Mouse (Mus musculus) frontal cortex, adult 2 months (tissue): ENCODE measurements at regions not wholly inside any gene's neighbourhood (a gene's known extent, or its start where the extent isn't known, plus 50 kb on each side); places are given as distances from the start of the nearest gene placed in this dataset.
"Not testable (repeated sequence)": the region's sequence is repeated elsewhere in the genome, so short reads cannot be mapped to it uniquely, and the experiment has no call there.

ENCODE experiments used
- DNase-seq, 2 experiments: peaks; one replicate each; pipeline ENCODE4 v3.0.0; 2022; ENCODE audit warnings: low spot score in 1 of 2; ENCODE audit errors: extremely low spot score in 1 of 2

DNA sequence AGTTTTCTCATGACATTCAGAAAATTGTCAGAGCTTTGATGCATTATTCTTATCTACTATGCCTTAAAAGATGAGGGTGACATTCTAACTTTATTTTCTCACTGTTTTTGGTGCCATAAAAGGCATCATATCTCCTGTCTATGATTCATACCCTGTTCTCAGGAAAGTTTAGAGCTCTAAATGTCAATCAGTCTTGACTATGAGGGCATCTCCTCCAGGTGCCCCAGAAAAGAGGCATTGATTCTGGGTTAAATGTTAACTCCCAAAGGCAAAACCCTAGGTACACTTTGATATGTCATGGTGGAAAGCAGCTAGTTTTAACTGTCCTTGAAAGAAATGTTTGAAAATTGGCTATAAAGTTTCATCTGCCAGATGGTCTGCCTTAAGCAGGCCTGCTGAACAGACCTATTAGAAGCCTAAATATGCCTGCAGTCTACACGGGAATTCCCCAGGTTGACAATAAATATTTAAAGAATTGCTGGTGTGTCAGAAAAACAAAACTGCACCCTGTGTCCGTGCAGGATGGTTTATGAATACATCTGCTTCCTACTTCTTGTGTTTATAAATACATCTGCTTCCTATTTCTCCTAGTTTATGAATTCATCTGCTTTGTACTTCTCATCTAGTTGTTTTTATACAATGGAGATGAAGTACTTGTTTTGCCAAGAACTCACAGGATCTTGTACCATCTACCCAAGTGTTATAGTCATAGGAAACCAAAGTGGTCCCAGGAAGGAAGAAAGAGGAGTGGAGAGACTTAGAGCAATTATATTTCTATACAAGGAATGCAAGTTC, 172.3 kb downstream of the Snca start:
- no peak for DNase-seq

DNA sequence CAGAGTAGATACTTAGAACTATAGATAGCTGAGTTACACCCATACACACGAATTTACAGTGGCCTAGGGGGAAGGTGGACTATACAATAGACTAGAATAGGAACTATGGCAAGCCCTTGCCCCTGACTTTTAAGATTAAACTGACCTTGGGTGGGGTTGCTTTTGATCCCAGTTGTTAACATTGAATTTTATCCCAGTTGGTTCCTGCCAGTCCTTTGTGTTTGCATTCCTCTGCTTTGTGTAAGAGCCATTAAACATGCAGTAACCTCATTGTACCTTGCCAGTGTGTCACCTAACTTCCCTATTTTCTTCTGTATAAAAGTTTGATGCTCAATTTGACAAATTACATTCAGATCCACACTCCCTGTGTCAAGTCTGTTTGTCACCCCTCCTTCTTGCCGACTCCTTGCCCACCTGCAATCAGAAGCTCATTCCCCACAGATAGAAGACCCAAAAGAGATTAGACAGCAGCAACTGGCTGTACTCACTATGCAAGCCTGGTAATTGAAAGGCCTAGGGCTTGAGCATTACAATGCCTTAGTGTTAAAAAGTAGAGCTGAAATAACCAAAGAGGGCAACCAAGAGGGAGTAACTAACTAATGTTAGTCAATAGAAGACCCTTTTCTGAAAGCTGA, 182.6 kb downstream of the Snca start:
- DNase-seq = not testable (repeated sequence)

DNA sequence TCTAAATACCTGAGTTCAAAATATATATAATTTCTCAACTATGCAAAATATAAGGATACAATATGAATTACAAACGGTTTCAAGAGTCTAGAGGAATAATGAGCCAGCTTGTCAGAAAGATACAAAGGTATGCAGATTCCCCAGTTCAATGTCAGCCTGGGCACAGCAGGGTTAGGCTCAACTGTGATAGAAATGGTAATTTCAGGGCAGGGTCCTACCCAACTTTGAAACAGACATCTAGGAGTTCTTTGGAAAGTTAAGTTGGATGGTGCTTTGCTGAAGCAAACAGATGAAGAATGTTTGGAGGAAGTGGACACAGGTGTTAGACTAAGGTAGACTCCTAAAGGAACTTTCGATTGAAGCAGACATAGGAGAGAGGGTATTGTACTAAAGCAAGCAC, 187.4 kb downstream of the Snca start:
- no peak for DNase-seq

DNA sequence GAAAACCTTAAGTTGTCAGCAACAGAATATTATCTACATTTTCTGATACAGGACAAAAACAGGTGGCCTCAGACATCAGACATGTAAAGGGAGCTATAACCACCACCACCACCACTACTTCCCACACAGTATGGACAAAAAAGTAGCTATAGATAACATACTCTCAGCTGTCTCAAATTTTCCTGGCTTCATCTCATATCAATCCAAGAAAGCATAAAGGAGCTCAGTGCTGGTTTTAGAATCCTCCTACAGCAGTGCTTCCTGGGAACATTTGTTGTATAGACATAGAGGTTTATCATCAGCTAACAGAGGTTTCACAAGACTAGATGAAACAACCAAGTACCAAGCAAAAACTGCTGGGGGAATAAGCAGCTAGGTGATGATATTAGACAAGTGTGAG, 213.3 kb downstream of the Snca start:
- peak; percentile 2 to 23 for DNase-seq

DNA sequence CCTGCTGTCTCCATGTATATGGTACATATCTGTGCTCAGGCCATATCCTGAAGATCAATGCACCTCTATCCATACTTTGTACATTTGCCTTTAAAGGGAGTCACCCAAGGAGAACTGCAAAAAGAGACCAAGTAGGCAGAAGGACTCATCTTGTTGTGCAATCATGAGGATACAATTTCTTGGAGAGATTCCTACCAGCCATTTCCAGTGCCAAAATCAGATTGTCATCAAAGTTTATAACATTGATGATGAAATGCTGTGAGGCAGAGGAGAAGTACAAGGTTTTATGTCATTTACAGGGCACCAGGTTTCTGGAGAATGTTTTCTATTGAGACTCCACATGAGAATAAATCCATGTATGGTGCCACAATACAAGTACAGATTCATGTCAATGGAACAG, 229.5 kb downstream of the Snca start:
- DNase-seq = no peak

DNA sequence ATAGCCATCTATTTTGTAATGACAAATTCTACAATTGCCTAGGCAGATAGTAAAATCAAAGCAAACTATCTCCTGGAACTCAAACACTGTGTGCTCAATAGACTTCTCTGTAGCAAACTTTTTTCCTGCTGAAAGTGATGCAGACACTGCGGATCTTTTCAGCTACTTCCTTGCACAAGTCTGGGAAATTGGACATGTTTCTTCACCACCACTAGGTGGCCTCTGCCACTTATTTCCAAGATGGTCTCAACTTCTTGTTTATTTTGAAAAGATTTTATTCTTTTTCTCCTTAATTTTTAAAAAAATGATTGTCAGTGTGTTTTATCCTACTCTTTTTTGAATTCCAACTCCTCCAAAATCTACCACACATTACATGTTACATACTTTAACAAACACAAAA, 265.4 kb downstream of the Snca start:
- DNase-seq = peak in 1 of 2 experiments; percentile 21

DNA sequence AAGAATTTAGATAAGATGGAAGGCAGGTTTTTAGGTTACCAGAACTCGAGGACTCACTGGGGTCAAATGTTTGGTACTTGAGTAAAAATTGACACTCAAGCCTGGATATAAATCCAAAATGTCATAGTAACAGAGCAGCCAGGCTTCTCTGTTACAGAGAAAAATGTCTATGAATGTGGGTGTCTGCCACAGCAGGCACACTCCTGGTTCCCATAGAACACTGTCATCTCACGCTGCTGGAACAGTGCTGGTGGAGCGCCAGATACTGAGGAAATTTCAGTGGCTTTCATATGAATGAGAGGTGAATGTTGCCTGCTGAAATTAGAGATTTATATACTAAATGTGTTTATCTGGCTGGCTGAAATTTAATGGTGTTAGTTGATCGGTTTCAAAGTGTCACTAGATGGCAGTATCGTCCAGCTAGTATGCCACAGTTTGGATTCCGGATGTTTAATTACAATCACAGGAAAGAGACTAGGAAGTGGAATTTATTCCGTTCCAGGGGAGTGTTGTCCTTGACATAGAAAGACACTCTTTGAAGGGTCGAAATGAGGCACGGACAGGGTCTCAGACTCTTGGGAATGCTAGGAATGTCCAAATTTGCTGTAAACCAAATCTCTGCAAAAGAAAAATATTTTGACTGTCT, 273.9 kb downstream of the Snca start:
- DNase-seq = peak; percentile 18 to 73
